Mouse (Mus musculus): ENCODE data around the gene Tedc2. TPM values are rescaled to one million over a fixed set of nuclear protein-coding genes. Genes with fewer than 3 reads are reported as not detected.
A peak's percentile ranks its signal among the peaks of the same experiment; 100 is the strongest.

Tedc2 gene
- polyA plus RNA-seq, 1 experiment = 3.7 TPM

GRCm38 (mm10) chr17:24170729-24171128 lies 49.9 kb downstream of the Tedc2 start:
- no peaks in the 10 kb centered on the region for H3K27me3 ChIP-seq (ENCODE audit: control insufficient read depth, insufficient read depth, insufficient read length)
- no peak overlapping the region for H3K4me2 ChIP-seq (ENCODE audit: low read depth)
- peaks cover 30% of the 10 kb centered on the region for H3K79me2 ChIP-seq (ENCODE audit: control insufficient read depth, insufficient read depth)
- H3K36me3 ChIP-seq (ENCODE audit: control insufficient read depth, insufficient read depth) = peaks cover 11% of the 10 kb centered on the region
- H3K4me3 ChIP-seq = no peak overlapping the region
- no peak overlapping the region for H3ac ChIP-seq (ENCODE audit: control insufficient read depth, insufficient read length)
- TF ChIP-seq MYOG (IDR thresholded peaks at IDR 0.05; ENCODE audit: control insufficient read depth in 1 of 3, insufficient read depth in 1 of 3, insufficient read length in 2 of 3, low read depth in 2 of 3) (no peak), POLR2AphosphoS2 (IDR thresholded peaks at IDR 0.05; ENCODE audit: insufficient read length, low read depth) (no peak), POLR2A (IDR thresholded peaks at IDR 0.05; ENCODE audit: insufficient read length, low read depth) (no peak), E2F4 (IDR thresholded peaks at IDR 0.05; ENCODE audit: insufficient read depth) (no peak), SRF (IDR thresholded peaks at IDR 0.05; ENCODE audit: control insufficient read depth, insufficient read length, low read depth) (no peak), MAX (IDR thresholded peaks at IDR 0.05; ENCODE audit: low read depth) (no peak)

GRCm38 (mm10) chr17:24170125-24170524 lies 50.5 kb downstream of the Tedc2 start:
- no peak for TF ChIP-seq SRF (IDR thresholded peaks at IDR 0.05; ENCODE audit: control insufficient read depth, insufficient read length, low read depth)
- no peak for TF ChIP-seq TCF12 (IDR thresholded peaks at IDR 0.05; ENCODE audit: insufficient read depth, poor library complexity, severe bottlenecking)
- no peak for TF ChIP-seq USF1 (IDR thresholded peaks at IDR 0.05; ENCODE audit: low read depth)
- TF ChIP-seq E2F4 (IDR thresholded peaks at IDR 0.05; ENCODE audit: insufficient read depth) = no peak
- TF ChIP-seq POLR2A (IDR thresholded peaks at IDR 0.05; ENCODE audit: insufficient read length, low read depth) = no peak
- TF ChIP-seq MYOD1 (IDR thresholded peaks at IDR 0.05; ENCODE audit: control insufficient read depth in 1 of 3, insufficient read length in 2 of 3, low read depth in 2 of 3) = no peak
- no peak for TF ChIP-seq TCF3 (IDR thresholded peaks at IDR 0.05; ENCODE audit: insufficient read length, low read depth)
- no peak for TF ChIP-seq REST (IDR thresholded peaks at IDR 0.05; ENCODE audit: insufficient read depth, insufficient read length)
- no peak for TF ChIP-seq MYOG (IDR thresholded peaks at IDR 0.05; ENCODE audit: control insufficient read depth in 1 of 3, insufficient read depth in 1 of 3, insufficient read length in 2 of 3, low read depth in 2 of 3)
- TF ChIP-seq MAX (IDR thresholded peaks at IDR 0.05; ENCODE audit: low read depth) = no peak
- no peak for TF ChIP-seq POLR2AphosphoS2 (IDR thresholded peaks at IDR 0.05; ENCODE audit: insufficient read length, low read depth)
- no peak for TF ChIP-seq CEBPB (IDR thresholded peaks at IDR 0.05; ENCODE audit: insufficient read depth, poor library complexity, severe bottlenecking)
- peak overlapping the region; percentile 96 for H3K4me2 ChIP-seq (ENCODE audit: low read depth)
- H3ac ChIP-seq (ENCODE audit: control insufficient read depth, insufficient read length) = peak overlapping the region; percentile 65
- peak overlapping the region; percentile 93 for H3K4me3 ChIP-seq
- peaks cover 34% of the 10 kb centered on the region for H3K79me2 ChIP-seq (ENCODE audit: control insufficient read depth, insufficient read depth)
- no peaks in the 10 kb centered on the region for H3K27me3 ChIP-seq (ENCODE audit: control insufficient read depth, insufficient read depth, insufficient read length)
- H3K36me3 ChIP-seq (ENCODE audit: control insufficient read depth, insufficient read depth) = peaks cover 11% of the 10 kb centered on the region

- H3K4me2 ChIP-seq (ENCODE audit: low read depth) = peak within 1 kb of the TSS; percentile 96
- no peaks in the 10 kb centered on the region for H3K27me3 ChIP-seq (ENCODE audit: control insufficient read depth, insufficient read depth, insufficient read length)
- TF ChIP-seq MYOG (IDR thresholded peaks at IDR 0.05; ENCODE audit: control insufficient read depth in 1 of 3, insufficient read depth in 1 of 3, insufficient read length in 2 of 3, low read depth in 2 of 3) = no peak
- TF ChIP-seq MAX (IDR thresholded peaks at IDR 0.05; ENCODE audit: low read depth) = no peak
- TF ChIP-seq USF1 (IDR thresholded peaks at IDR 0.05; ENCODE audit: low read depth) = peak; percentile 90
- peak; percentile 75 for TF ChIP-seq POLR2A (IDR thresholded peaks at IDR 0.05; ENCODE audit: insufficient read length, low read depth)
- no peak for TF ChIP-seq MYOD1 (IDR thresholded peaks at IDR 0.05; ENCODE audit: control insufficient read depth in 1 of 3, insufficient read length in 2 of 3, low read depth in 2 of 3)
- peak; percentile 92 for TF ChIP-seq POLR2AphosphoS2 (IDR thresholded peaks at IDR 0.05; ENCODE audit: insufficient read length, low read depth)
- H3K36me3 ChIP-seq (ENCODE audit: control insufficient read depth, insufficient read depth) = peaks cover 11% of the 10 kb centered on the region
- H3K79me2 ChIP-seq (ENCODE audit: control insufficient read depth, insufficient read depth) = peaks cover 34% of the 10 kb centered on the region
- peak within 1 kb of the TSS; percentile 65 for H3ac ChIP-seq (ENCODE audit: control insufficient read depth, insufficient read length)
- peak within 1 kb of the TSS; percentile 93 for H3K4me3 ChIP-seq
Observed at GRCm38 (mm10) chr17:24169317-24170065, 51.2 kb downstream of the Tedc2 start, which contains the start of gene Atp6v0c. TSS of gene Atp6v0c (minus strand) at chr17:24169702.

GRCm38 (mm10) chr17:24168590-24169277 lies 51.9 kb downstream of the Tedc2 start:
- TF ChIP-seq POLR2A (IDR thresholded peaks at IDR 0.05; ENCODE audit: insufficient read length, low read depth) (peak; percentile 57), MYOD1 (IDR thresholded peaks at IDR 0.05; ENCODE audit: control insufficient read depth in 1 of 3, insufficient read length in 2 of 3, low read depth in 2 of 3) (no peak), MYOG (IDR thresholded peaks at IDR 0.05; ENCODE audit: control insufficient read depth in 1 of 3, insufficient read depth in 1 of 3, insufficient read length in 2 of 3, low read depth in 2 of 3) (peak in 1 of 3 experiments; percentile 1), SRF (IDR thresholded peaks at IDR 0.05; ENCODE audit: control insufficient read depth, insufficient read length, low read depth) (no peak)
- peak overlapping the region; percentile 93 for H3K4me2 ChIP-seq (ENCODE audit: low read depth)

More at GRCm38 (mm10) chr17:24168590-24169277, 51.9 kb downstream of the Tedc2 start:
- Histone ChIP-seq H3ac (ENCODE audit: control insufficient read depth, insufficient read length) (peak overlapping the region; percentile 65), H3K4me3 (peak overlapping the region; percentile 93), H3K36me3 (ENCODE audit: control insufficient read depth, insufficient read depth) (peaks cover 11% of the 10 kb centered on the region), H3K27me3 (ENCODE audit: control insufficient read depth, insufficient read depth, insufficient read length) (no peaks in the 10 kb centered on the region), H3K79me2 (ENCODE audit: control insufficient read depth, insufficient read depth) (peaks cover 34% of the 10 kb centered on the region)
